Mouse (Mus musculus): ENCODE data around the gene Fgd5. TPM values are rescaled to one million over a fixed set of nuclear protein-coding genes. Genes with fewer than 3 reads are reported as not detected.
A peak's percentile ranks its signal among the peaks of the same experiment; 100 is the strongest.

The Fgd5 gene
- polyA plus RNA-seq, 1 experiment from 2014 or later, result 7.2 TPM

- Histone ChIP-seq H3K4me3 (replicated peaks; ENCODE audit: low read depth, low read length) (no peak overlapping the region), H3K9ac (replicated peaks; ENCODE audit: low read length) (no peak overlapping the region), H3K27me3 (ENCODE audit: control insufficient read depth, insufficient read depth, low read length) (no peaks in the 10 kb centered on the region), H3K9me3 (ENCODE audit: control insufficient read depth, low read length) (no peaks in the 10 kb centered on the region), H3K4me1 (ENCODE audit: control insufficient read depth, insufficient read depth, low read length) (no peaks in the 10 kb centered on the region), H3K27ac (replicated peaks; ENCODE audit: low read depth, low read length) (peak overlapping the region; percentile 58), H3K36me3 (ENCODE audit: control insufficient read depth, insufficient read depth, low read length) (no peaks in the 10 kb centered on the region), H3K4me2 (ENCODE audit: low read length) (no peak overlapping the region)
- DNase-seq (peak; percentile 16), ATAC-seq (ENCODE audit: low FRiP score, low TSS enrichment) (no peak)
- whole genome bisulfite sequencing, result 40% methylated on average over 8 of the region's 8 CpGs
Observed at GRCm38 (mm10) chr6:91996072-91996471, 17.4 kb downstream of the Fgd5 start.

DNA sequence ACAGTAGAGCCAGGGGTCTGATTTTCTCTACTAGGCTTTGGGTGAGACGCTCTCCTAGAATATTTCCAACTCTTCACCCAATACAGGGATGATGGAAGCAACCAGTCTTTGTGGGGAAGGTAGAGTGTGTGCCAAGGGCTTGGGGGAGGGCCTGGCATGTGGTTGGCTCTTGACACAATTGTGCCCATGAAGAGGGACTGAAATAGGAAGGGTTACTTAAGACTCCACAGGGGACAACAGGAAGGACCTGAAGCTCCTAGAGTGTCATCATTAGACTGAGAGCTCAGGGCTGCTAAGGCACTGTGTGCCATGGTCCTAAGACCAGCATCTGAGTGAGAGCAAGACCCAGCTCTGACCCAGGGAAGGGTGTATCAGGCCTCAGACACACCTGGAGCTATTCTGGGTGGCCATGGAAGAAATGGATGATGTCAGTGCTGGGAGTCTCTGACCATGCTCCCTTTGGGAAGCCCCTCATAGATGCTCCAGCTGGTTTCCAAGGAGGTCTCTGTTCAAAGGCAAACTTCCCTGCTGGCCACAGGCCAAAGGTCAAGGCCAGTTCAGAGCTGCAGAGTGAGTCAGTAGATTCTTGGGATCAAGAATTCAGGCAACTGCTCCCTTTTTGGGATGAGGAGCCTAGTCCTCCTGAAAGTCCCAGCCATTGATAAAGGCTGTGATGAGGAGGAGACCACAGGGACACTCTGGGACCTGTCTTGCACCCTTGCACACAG lies 24.0 kb downstream of the Fgd5 start:
- Histone ChIP-seq H3K27ac (replicated peaks; ENCODE audit: low read depth, low read length) (no peak overlapping the region), H3K4me1 (ENCODE audit: control insufficient read depth, insufficient read depth, low read length) (peaks cover 17% of the 10 kb centered on the region), H3K9me3 (ENCODE audit: control insufficient read depth, low read length) (no peaks in the 10 kb centered on the region), H3K36me3 (ENCODE audit: control insufficient read depth, insufficient read depth, low read length) (no peaks in the 10 kb centered on the region), H3K9ac (replicated peaks; ENCODE audit: low read length) (no peak overlapping the region), H3K4me3 (replicated peaks; ENCODE audit: low read depth, low read length) (no peak overlapping the region), H3K27me3 (ENCODE audit: control insufficient read depth, insufficient read depth, low read length) (no peaks in the 10 kb centered on the region), H3K4me2 (ENCODE audit: low read length) (no peak overlapping the region)
- no peak for DNase-seq
- ATAC-seq (ENCODE audit: low FRiP score, low TSS enrichment), result no peak
- WGBS, result 91% methylated on average over 1 of the region's 1 CpGs

- 33% methylated on average over 2 of the region's 2 CpGs for WGBS
Observed at GRCm38 (mm10) chr6:92003646-92004045, 25.0 kb downstream of the Fgd5 start.

DNA sequence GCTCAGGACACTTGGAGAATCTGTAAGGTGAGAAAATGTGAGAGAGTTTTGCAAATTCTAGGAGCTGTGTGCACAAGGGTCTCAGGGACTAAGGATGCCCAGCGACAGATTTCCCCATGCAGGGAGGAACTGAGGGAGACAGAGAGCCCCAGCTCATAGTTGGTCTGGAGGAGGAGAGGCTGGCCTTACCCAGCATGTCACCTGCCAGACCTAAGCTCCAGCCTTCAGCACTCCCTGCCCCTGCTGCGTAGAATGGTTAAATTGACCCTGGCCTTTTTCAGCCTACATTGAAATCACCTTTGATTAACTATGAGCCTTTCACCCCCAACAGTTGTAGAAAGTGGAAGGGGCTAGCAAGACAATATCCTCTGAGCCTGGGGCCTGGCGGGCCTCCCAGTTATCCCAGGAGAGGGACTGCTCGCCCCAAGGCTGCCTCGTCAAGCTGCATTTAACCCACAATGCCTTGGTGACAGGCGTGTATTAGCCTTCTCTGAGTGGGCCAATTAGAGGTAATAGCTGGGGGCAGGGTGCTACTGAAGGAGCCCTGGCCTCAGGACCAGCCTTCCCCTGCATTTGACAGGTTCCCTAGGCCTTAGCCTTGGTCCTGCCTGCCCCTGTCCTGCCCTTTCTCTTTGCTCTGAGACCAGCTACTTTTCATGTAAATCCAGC lies 25.6 kb downstream of the Fgd5 start:
- Histone ChIP-seq H3K4me3 (replicated peaks; ENCODE audit: low read depth, low read length) (no peak overlapping the region), H3K4me1 (ENCODE audit: control insufficient read depth, insufficient read depth, low read length) (peaks cover 17% of the 10 kb centered on the region), H3K9ac (replicated peaks; ENCODE audit: low read length) (no peak overlapping the region), H3K4me2 (ENCODE audit: low read length) (no peak overlapping the region), H3K27me3 (ENCODE audit: control insufficient read depth, insufficient read depth, low read length) (no peaks in the 10 kb centered on the region), H3K36me3 (ENCODE audit: control insufficient read depth, insufficient read depth, low read length) (no peaks in the 10 kb centered on the region), H3K9me3 (ENCODE audit: control insufficient read depth, low read length) (no peaks in the 10 kb centered on the region), H3K27ac (replicated peaks; ENCODE audit: low read depth, low read length) (peak overlapping the region; percentile 56)
- 7% methylated on average over 6 of the region's 6 CpGs for WGBS
- DNase-seq (peak; percentile 69), ATAC-seq (ENCODE audit: low FRiP score, low TSS enrichment) (peak; percentile 77; the same call in 1 of the 2 replicates)

More at GRCm38 (mm10) chr6:92003646-92004045, 25.0 kb downstream of the Fgd5 start:
- no peak overlapping the region for H3K4me3 ChIP-seq (replicated peaks; ENCODE audit: low read depth, low read length)
- no peaks in the 10 kb centered on the region for H3K27me3 ChIP-seq (ENCODE audit: control insufficient read depth, insufficient read depth, low read length)
- H3K4me1 ChIP-seq (ENCODE audit: control insufficient read depth, insufficient read depth, low read length), result peaks cover 17% of the 10 kb centered on the region
- H3K4me2 ChIP-seq (ENCODE audit: low read length), result no peak overlapping the region
- ATAC-seq (ENCODE audit: low FRiP score, low TSS enrichment) (no peak), DNase-seq (peak; percentile 23)
- H3K9me3 ChIP-seq (ENCODE audit: control insufficient read depth, low read length), result no peaks in the 10 kb centered on the region
- H3K27ac ChIP-seq (replicated peaks; ENCODE audit: low read depth, low read length), result peak overlapping the region; percentile 56; the same call in 1 of the 2 replicates
- H3K36me3 ChIP-seq (ENCODE audit: control insufficient read depth, insufficient read depth, low read length), result no peaks in the 10 kb centered on the region
- H3K9ac ChIP-seq (replicated peaks; ENCODE audit: low read length), result no peak overlapping the region

DNA sequence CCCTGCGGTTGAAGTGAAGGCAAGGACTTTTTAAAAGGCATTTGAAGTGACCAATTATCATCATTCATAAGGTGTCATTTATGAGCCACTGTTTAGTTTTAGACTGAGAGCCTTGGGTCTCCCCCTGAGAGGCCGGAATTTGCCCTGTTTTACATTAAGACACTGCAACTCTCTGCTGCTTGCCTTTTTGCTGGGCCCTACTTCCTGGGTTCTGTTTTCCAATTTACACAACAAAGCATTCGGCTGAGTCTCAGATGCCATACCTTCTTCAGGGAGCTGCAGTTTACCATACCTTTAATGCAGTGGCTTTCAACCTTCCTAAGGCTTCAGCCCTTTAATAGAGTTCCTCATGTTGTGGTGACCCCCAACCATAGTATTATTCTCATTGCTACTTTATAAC lies 26.1 kb downstream of the Fgd5 start:
- H3K9ac ChIP-seq (replicated peaks; ENCODE audit: low read length), result no peak overlapping the region
- H3K4me2 ChIP-seq (ENCODE audit: low read length), result no peak overlapping the region
- H3K9me3 ChIP-seq (ENCODE audit: control insufficient read depth, low read length), result no peaks in the 10 kb centered on the region
- H3K4me1 ChIP-seq (ENCODE audit: control insufficient read depth, insufficient read depth, low read length), result peaks cover 17% of the 10 kb centered on the region
- H3K4me3 ChIP-seq (replicated peaks; ENCODE audit: low read depth, low read length), result no peak overlapping the region
- ATAC-seq (ENCODE audit: low FRiP score, low TSS enrichment) (no peak), DNase-seq (no peak)
- H3K36me3 ChIP-seq (ENCODE audit: control insufficient read depth, insufficient read depth, low read length), result no peaks in the 10 kb centered on the region
- WGBS, result 19% methylated on average over 3 of the region's 3 CpGs
- peak overlapping the region; percentile 56 for H3K27ac ChIP-seq (replicated peaks; ENCODE audit: low read depth, low read length)
- no peaks in the 10 kb centered on the region for H3K27me3 ChIP-seq (ENCODE audit: control insufficient read depth, insufficient read depth, low read length)

DNA sequence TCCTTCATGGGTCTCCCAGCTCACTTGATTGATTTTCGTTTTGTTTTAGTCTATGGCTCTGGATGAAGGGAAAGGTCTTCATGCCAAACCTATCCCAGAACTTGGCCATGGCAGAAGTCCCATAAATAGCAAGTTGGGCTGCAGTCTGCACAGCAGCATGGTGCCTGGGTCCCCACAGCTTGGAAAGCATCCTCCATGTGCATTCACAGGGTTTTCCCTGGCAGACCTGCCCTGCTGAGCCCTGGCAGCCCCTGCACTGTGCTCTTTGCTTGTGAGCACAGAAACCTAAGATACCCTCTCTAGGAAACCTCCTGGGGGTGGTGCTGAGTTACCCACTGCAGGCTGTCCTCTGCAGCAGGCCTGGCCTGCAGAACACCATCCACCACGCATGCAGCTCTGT lies 32.2 kb downstream of the Fgd5 start:
- no peak for DNase-seq
- Histone ChIP-seq H3K9me3 (ENCODE audit: control insufficient read depth, low read length) (no peaks in the 10 kb centered on the region), H3K4me2 (ENCODE audit: low read length) (no peak overlapping the region), H3K27me3 (ENCODE audit: control insufficient read depth, insufficient read depth, low read length) (no peaks in the 10 kb centered on the region), H3K27ac (replicated peaks; ENCODE audit: low read depth, low read length) (no peak overlapping the region), H3K36me3 (ENCODE audit: control insufficient read depth, insufficient read depth, low read length) (no peaks in the 10 kb centered on the region), H3K4me1 (ENCODE audit: control insufficient read depth, insufficient read depth, low read length) (no peaks in the 10 kb centered on the region), H3K4me3 (replicated peaks; ENCODE audit: low read depth, low read length) (no peak overlapping the region), H3K9ac (replicated peaks; ENCODE audit: low read length) (no peak overlapping the region)
- no peak for ATAC-seq (ENCODE audit: low FRiP score, low TSS enrichment)
- WGBS, result 88% methylated on average over 2 of the region's 2 CpGs

GRCm38 (mm10) chr6:92012413-92012812 lies 33.7 kb downstream of the Fgd5 start:
- DNase-seq, result no peak
- H3K4me1 ChIP-seq (ENCODE audit: control insufficient read depth, insufficient read depth, low read length), result no peaks in the 10 kb centered on the region
- no peak overlapping the region for H3K9ac ChIP-seq (replicated peaks; ENCODE audit: low read length)
- H3K4me2 ChIP-seq (ENCODE audit: low read length), result no peak overlapping the region
- WGBS, result 88% methylated on average over 5 of the region's 5 CpGs
- no peak for ATAC-seq (ENCODE audit: low FRiP score, low TSS enrichment)
- no peaks in the 10 kb centered on the region for H3K36me3 ChIP-seq (ENCODE audit: control insufficient read depth, insufficient read depth, low read length)
- no peaks in the 10 kb centered on the region for H3K27me3 ChIP-seq (ENCODE audit: control insufficient read depth, insufficient read depth, low read length)
- no peak overlapping the region for H3K4me3 ChIP-seq (replicated peaks; ENCODE audit: low read depth, low read length)
- H3K27ac ChIP-seq (replicated peaks; ENCODE audit: low read depth, low read length), result no peak overlapping the region
- no peaks in the 10 kb centered on the region for H3K9me3 ChIP-seq (ENCODE audit: control insufficient read depth, low read length)

DNA sequence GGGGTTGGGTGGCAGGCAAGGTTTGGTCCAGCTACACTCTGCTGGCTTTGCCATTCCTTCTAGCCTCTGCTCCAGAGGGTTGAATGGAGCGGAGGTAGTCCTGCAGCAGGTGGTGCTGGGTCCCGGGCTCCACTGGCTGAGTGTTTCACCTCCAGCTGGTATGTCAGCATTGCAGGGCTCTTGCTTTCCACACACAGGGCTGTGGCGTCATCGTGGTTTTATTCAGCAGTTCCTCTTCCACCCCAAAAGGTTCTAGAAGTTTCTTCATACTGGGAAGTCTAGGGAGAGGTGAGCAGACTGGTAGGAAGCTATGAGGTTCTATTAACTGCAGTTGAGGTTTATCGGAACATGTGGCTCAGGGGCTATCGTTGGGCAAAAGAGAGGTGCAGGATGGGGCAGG lies 34.4 kb downstream of the Fgd5 start:
- no peak for ATAC-seq (ENCODE audit: low FRiP score, low TSS enrichment)
- 92% methylated on average over 6 of the region's 6 CpGs for WGBS

GRCm38 (mm10) chr6:92013620-92014019 lies 34.9 kb downstream of the Fgd5 start:
- H3K27me3 ChIP-seq (ENCODE audit: control insufficient read depth, insufficient read depth, low read length), result no peaks in the 10 kb centered on the region
- H3K9ac ChIP-seq (replicated peaks; ENCODE audit: low read length), result no peak overlapping the region
- H3K27ac ChIP-seq (replicated peaks; ENCODE audit: low read depth, low read length), result no peak overlapping the region
- no peak overlapping the region for H3K4me2 ChIP-seq (ENCODE audit: low read length)
- no peaks in the 10 kb centered on the region for H3K36me3 ChIP-seq (ENCODE audit: control insufficient read depth, insufficient read depth, low read length)
- DNase-seq (no peak), ATAC-seq (ENCODE audit: low FRiP score, low TSS enrichment) (no peak)
- H3K4me3 ChIP-seq (replicated peaks; ENCODE audit: low read depth, low read length), result no peak overlapping the region
- H3K4me1 ChIP-seq (ENCODE audit: control insufficient read depth, insufficient read depth, low read length), result no peaks in the 10 kb centered on the region
- no peaks in the 10 kb centered on the region for H3K9me3 ChIP-seq (ENCODE audit: control insufficient read depth, low read length)
- 83% methylated on average over 3 of the region's 3 CpGs for WGBS

More for the DNA sequence above, 34.4 kb downstream of the Fgd5 start:
- H3K27ac ChIP-seq (replicated peaks; ENCODE audit: low read depth, low read length), result no peak overlapping the region
- no peaks in the 10 kb centered on the region for H3K36me3 ChIP-seq (ENCODE audit: control insufficient read depth, insufficient read depth, low read length)
- H3K4me2 ChIP-seq (ENCODE audit: low read length), result no peak overlapping the region
- no peak for DNase-seq
- no peak overlapping the region for H3K4me3 ChIP-seq (replicated peaks; ENCODE audit: low read depth, low read length)
- H3K9me3 ChIP-seq (ENCODE audit: control insufficient read depth, low read length), result no peaks in the 10 kb centered on the region
- H3K27me3 ChIP-seq (ENCODE audit: control insufficient read depth, insufficient read depth, low read length), result no peaks in the 10 kb centered on the region
- no peaks in the 10 kb centered on the region for H3K4me1 ChIP-seq (ENCODE audit: control insufficient read depth, insufficient read depth, low read length)
- no peak overlapping the region for H3K9ac ChIP-seq (replicated peaks; ENCODE audit: low read length)
